Mouse (Mus musculus): ENCODE data around the gene Otulin.

Gene Otulin

GRCm38 (mm10) chr15:27612533-27613221, 17.8 kb downstream of the Otulin start:
- DNase-seq, result peak; percentile 73

- DNase-seq, result no peak
These were observed 20.9 kb downstream of the Otulin start for GRCm38 (mm10) chr15:27609554-27609953.

GRCm38 (mm10) chr15:27605252-27605651, 25.2 kb downstream of the Otulin start:
- DNase-seq, result no peak

- no peak for DNase-seq
These were observed 25.9 kb downstream of the Otulin start for GRCm38 (mm10) chr15:27604558-27604957.

- DNase-seq, result no peak
These were observed 30.0 kb downstream of the Otulin start for GRCm38 (mm10) chr15:27600524-27600923.

- DNase-seq, result no peak
These were observed 31.6 kb downstream of the Otulin start for GRCm38 (mm10) chr15:27598786-27599385.

GRCm38 (mm10) chr15:27597516-27597915, 33.0 kb downstream of the Otulin start:
- no peak for DNase-seq

- DNase-seq, result no peak
These were observed 33.9 kb downstream of the Otulin start for GRCm38 (mm10) chr15:27596463-27597140.

- DNase-seq, result no peak
These were observed 34.9 kb downstream of the Otulin start for GRCm38 (mm10) chr15:27595560-27595959.

- DNase-seq, result no peak
These were observed 35.5 kb downstream of the Otulin start for GRCm38 (mm10) chr15:27594973-27595372.

- DNase-seq, result peak; percentile 29
These were observed 36.8 kb downstream of the Otulin start for GRCm38 (mm10) chr15:27593717-27594116.

- no peak for DNase-seq
These were observed 37.7 kb downstream of the Otulin start for GRCm38 (mm10) chr15:27592620-27593320.

GRCm38 (mm10) chr15:27590812-27591211, 39.7 kb downstream of the Otulin start:
- no peak for DNase-seq

GRCm38 (mm10) chr15:27588087-27588826, 42.2 kb downstream of the Otulin start:
- DNase-seq, result no peak

- no peak for DNase-seq
These were observed 44.4 kb downstream of the Otulin start for GRCm38 (mm10) chr15:27586093-27586480.

- no peak for DNase-seq
These were observed 44.9 kb downstream of the Otulin start for GRCm38 (mm10) chr15:27585466-27586092.

GRCm38 (mm10) chr15:27583620-27584019, 46.9 kb downstream of the Otulin start:
- no peak for DNase-seq

- peak; percentile 64 for DNase-seq
These were observed 47.5 kb downstream of the Otulin start for GRCm38 (mm10) chr15:27583042-27583441.

GRCm38 (mm10) chr15:27582428-27582827, 48.1 kb downstream of the Otulin start:
- peak; percentile 18 for DNase-seq

GRCm38 (mm10) chr15:27581640-27582039, 48.9 kb downstream of the Otulin start:
- DNase-seq, result no peak

- DNase-seq, result no peak
These were observed 49.7 kb downstream of the Otulin start for GRCm38 (mm10) chr15:27580771-27581170.

- DNase-seq, result no peak
These were observed 50.6 kb downstream of the Otulin start for GRCm38 (mm10) chr15:27579853-27580252.

All from kidney, postnatal 14 days (tissue).